Mouse (Mus musculus) C2C12 (cell line): ENCODE data around the gene Mbtps2. TPM values are rescaled to one million over a fixed set of nuclear protein-coding genes. Genes with fewer than 3 reads are reported as not detected.

ENCODE experiments used
- H3K27me3 ChIP-seq: one replicate; pipeline ENCODE4 v1.6.1; 2011; ENCODE audit not compliant: control insufficient read depth, insufficient read depth, insufficient read length
- H3K36me3 ChIP-seq: one replicate; pipeline ENCODE4 v1.6.1; 2011; ENCODE audit not compliant: control insufficient read depth, insufficient read depth
- H3K4me3 ChIP-seq: one replicate; pipeline ENCODE4 v1.5.1; 2011; ENCODE audit warnings: mild to moderate bottlenecking, control low read depth; ENCODE audit not compliant: poor library complexity, insufficient read depth, severe bottlenecking
- H3K79me2 ChIP-seq: one replicate; pipeline ENCODE4 v1.6.1; 2011; ENCODE audit not compliant: control insufficient read depth, insufficient read depth
- H3K79me3 ChIP-seq: one replicate; pipeline ENCODE4 v1.6.1; 2011; ENCODE audit warnings: low read depth, control low read depth
- H3ac ChIP-seq: one replicate; pipeline ENCODE3; 2011; ENCODE audit warnings: low read depth; ENCODE audit not compliant: control insufficient read depth, insufficient read length
- CEBPB ChIP-seq: IDR thresholded peaks from one replicate; pipeline ENCODE4 v1.6.1; 2011; ENCODE audit warnings: low read depth, mild to moderate bottlenecking, control low read depth, moderate library complexity
- CTCF ChIP-seq: IDR thresholded peaks from one replicate; pipeline ENCODE4 v1.5.1; 2011; ENCODE audit not compliant: control insufficient read depth, insufficient read depth, insufficient read length
- FOSL1 ChIP-seq: IDR thresholded peaks from one replicate; pipeline ENCODE4 v1.8.0; 2011; ENCODE audit warnings: mild to moderate bottlenecking, low read length; ENCODE audit not compliant: poor library complexity, insufficient read depth, severe bottlenecking
- MAX ChIP-seq: IDR thresholded peaks from one replicate; pipeline ENCODE4 v1.6.1; 2011; ENCODE audit warnings: mild to moderate bottlenecking, control low read depth
- MYOD1 ChIP-seq: IDR thresholded peaks from one replicate; pipeline ENCODE4 v1.6.1; 2011; ENCODE audit warnings: low read depth; ENCODE audit not compliant: control insufficient read depth, insufficient read length
- MYOG ChIP-seq: IDR thresholded peaks from one replicate; pipeline ENCODE4 v1.6.1; 2011; ENCODE audit not compliant: control insufficient read depth, insufficient read length; ENCODE audit errors: extremely low read depth
- USF1 ChIP-seq: IDR thresholded peaks from one replicate; pipeline ENCODE4 v1.6.1; 2011; ENCODE audit warnings: low read depth, mild to moderate bottlenecking, control low read depth, moderate library complexity
- polyA plus RNA-seq: library from polyadenylated mRNA; unstranded; fragments of >200 nt; fragmentation: generic; extraction: Trizol; gene quantifications from one replicate; pipeline ENCODE4 v1.2.1, GENCODE M21; 2012; ENCODE audit warnings: missing spikeins

Mbtps2 gene
- polyA plus RNA-seq, 1 experiment: 7.2 TPM

GRCm38 (mm10) chrX:157493159-157493558, 105.4 kb downstream of the Mbtps2 start:
- Histone ChIP-seq H3K4me3 (no peak overlapping the region), H3ac (no peak overlapping the region), H3K36me3 (no peaks in the 10 kb centered on the region), H3K79me3 (peaks cover 29% of the 10 kb centered on the region), H3K27me3 (no peaks in the 10 kb centered on the region), H3K79me2 (peaks cover 33% of the 10 kb centered on the region)
- TF ChIP-seq MYOD1: no peak
- no peak for TF ChIP-seq MAX
- no peak for TF ChIP-seq CTCF
- TF ChIP-seq FOSL1: no peak
- no peak for TF ChIP-seq USF1
- TF ChIP-seq MYOG: no peak
- no peak for TF ChIP-seq CEBPB

GRCm38 (mm10) chrX:157491944-157492726, 106.4 kb downstream of the Mbtps2 start, which contains the start of gene Sms:
Gene Sms (minus strand): TSS chrX:157492287.
- peak within 1 kb of the TSS; percentile 95 for H3ac ChIP-seq
- peaks cover 43% of the 10 kb centered on the region for H3K79me2 ChIP-seq

GRCm38 (mm10) chrX:157491145-157491935, 107.2 kb downstream of the Mbtps2 start:
- H3K36me3 ChIP-seq: no peaks in the 10 kb centered on the region
- peak overlapping the region; percentile 45 for H3K4me3 ChIP-seq
- H3ac ChIP-seq: peak overlapping the region; percentile 95
- peaks cover 51% of the 10 kb centered on the region for H3K79me2 ChIP-seq
- TF ChIP-seq MYOG: no peak
- no peak for TF ChIP-seq CTCF
- no peak for TF ChIP-seq MYOD1
- TF ChIP-seq CEBPB: no peak
- no peak for TF ChIP-seq FOSL1
- TF ChIP-seq MAX: no peak
- no peak for TF ChIP-seq USF1
- H3K27me3 ChIP-seq: no peaks in the 10 kb centered on the region
- peaks cover 47% of the 10 kb centered on the region for H3K79me3 ChIP-seq

More at GRCm38 (mm10) chrX:157491944-157492726, 106.4 kb downstream of the Mbtps2 start, which contains the start of gene Sms:
- TF ChIP-seq MYOG: no peak
- no peak for TF ChIP-seq FOSL1
- no peak for TF ChIP-seq MYOD1
- TF ChIP-seq CTCF: no peak
- no peak for TF ChIP-seq USF1
- no peak for TF ChIP-seq MAX
- Histone ChIP-seq H3K79me3 (peaks cover 39% of the 10 kb centered on the region), H3K4me3 (peak within 1 kb of the TSS; percentile 45), H3K36me3 (no peaks in the 10 kb centered on the region), H3K27me3 (no peaks in the 10 kb centered on the region)

- Histone ChIP-seq H3K27me3 (no peaks in the 10 kb centered on the region), H3ac (peak overlapping the region; percentile 49), H3K36me3 (no peaks in the 10 kb centered on the region), H3K79me3 (peaks cover 50% of the 10 kb centered on the region), H3K79me2 (peaks cover 57% of the 10 kb centered on the region), H3K4me3 (peak overlapping the region; percentile 45)
- no peak for TF ChIP-seq CEBPB
- no peak for TF ChIP-seq MYOD1
- no peak for TF ChIP-seq FOSL1
- no peak for TF ChIP-seq USF1
- no peak for TF ChIP-seq MYOG
- TF ChIP-seq MAX: no peak
- TF ChIP-seq CTCF: no peak
Observed at GRCm38 (mm10) chrX:157490769-157491144, 107.8 kb downstream of the Mbtps2 start.

GRCm38 (mm10) chrX:157489871-157490721, 108.4 kb downstream of the Mbtps2 start:
- no peaks in the 10 kb centered on the region for H3K36me3 ChIP-seq
- H3K27me3 ChIP-seq: no peaks in the 10 kb centered on the region
- peaks cover 56% of the 10 kb centered on the region for H3K79me3 ChIP-seq
- peak overlapping the region; percentile 45 for H3K4me3 ChIP-seq
- TF ChIP-seq FOSL1: no peak
- no peak for TF ChIP-seq CEBPB
- no peak for TF ChIP-seq MYOD1
- TF ChIP-seq MYOG: no peak
- TF ChIP-seq CTCF: no peak
- TF ChIP-seq USF1: no peak
- no peak for TF ChIP-seq MAX
- peaks cover 64% of the 10 kb centered on the region for H3K79me2 ChIP-seq
- peak overlapping the region; percentile 38 for H3ac ChIP-seq
